Mouse (Mus musculus) heart, postnatal 0 days (tissue): Measurements from ENCODE around the gene Stard13. TPM values are rescaled to one million over a fixed set of nuclear protein-coding genes. Genes with fewer than 3 reads are reported as not detected.
A peak's percentile ranks its signal among the peaks of the same experiment; 100 is the strongest.

Experiments
- ATAC-seq: fragments of 200-750 bp; cut with Nextera tagmentation; 2 replicates; pipeline ENCODE4 v1.8.0; 2017; ENCODE audit warnings: low read depth, moderate number of reproducible peaks, moderate library complexity; ENCODE audit not compliant: insufficient read depth
- DNase-seq: peaks from one replicate; pipeline ENCODE4 v3.0.0-alpha.2; 2016; ENCODE audit warnings: low spot score
- H3K27ac ChIP-seq: fragments of 300-500 bp; sonication (generic); 2 replicates; pipeline ENCODE4 v1.5.1; 2014; ENCODE audit warnings: low read depth, mild to moderate bottlenecking
- H3K27me3 ChIP-seq: fragments of 300-500 bp; sonication (generic); 2 replicates; pipeline ENCODE4 v1.6.1; 2014; ENCODE audit warnings: low read length, mixed read lengths; ENCODE audit not compliant: control insufficient read depth, insufficient read depth
- H3K36me3 ChIP-seq: fragments of 300-500 bp; sonication (generic); replicated peaks from 2 replicates; pipeline ENCODE4 v1.6.1; 2014; ENCODE audit warnings: low read length, mixed read lengths; ENCODE audit not compliant: control insufficient read depth, insufficient read depth
- H3K4me1 ChIP-seq: fragments of 300-500 bp; sonication (generic); 2 replicates; pipeline ENCODE4 v1.6.1; 2014; ENCODE audit warnings: antibody characterized with exemption; ENCODE audit not compliant: control insufficient read depth, insufficient read depth
- H3K4me2 ChIP-seq: fragments of 300-500 bp; sonication (generic); 2 replicates; pipeline ENCODE4 v1.6.1; 2014; ENCODE audit warnings: low read depth, mild to moderate bottlenecking, low read length, moderate library complexity
- H3K4me3 ChIP-seq: fragments of 300-500 bp; sonication (generic); 2 replicates; pipeline ENCODE4 v1.5.1; 2014; ENCODE audit warnings: low read depth, low read length
- H3K9ac ChIP-seq: fragments of 300-500 bp; sonication (generic); replicated peaks from 2 replicates; pipeline ENCODE4 v1.6.1; 2014; ENCODE audit warnings: low read depth, low read length, mixed read lengths
- H3K9me3 ChIP-seq: fragments of 300-500 bp; sonication (generic); replicated peaks from 2 replicates; pipeline ENCODE4 v1.6.1; 2016; ENCODE audit warnings: low read length; ENCODE audit not compliant: control insufficient read depth
- CTCF ChIP-seq: IDR thresholded peaks from 2 replicates; pipeline ENCODE4 v1.5.1; 2016; ENCODE audit warnings: antibody characterized with exemption, control low read depth, low read depth
- EP300 ChIP-seq: IDR thresholded peaks from 2 replicates; pipeline ENCODE4 v1.6.1; 2016; ENCODE audit warnings: antibody characterized with exemption, low read depth
- WGBS: fragments of 180-500 bp; shearing (Covaris S2); extraction: QIAGEN DNeasy Blood & Tissue Kit; methylation state at CpG from one replicate; pipeline ENCODE4 v1.1.7; 2014; 5-methylcytosine and 5-hydroxymethylcytosine counted together
- polyA plus RNA-seq: library from polyadenylated mRNA; unstranded; fragments of >200 nt; fragmentation: Nextera tagmentation; extraction: Ambion mirVana; gene quantifications from 2 replicates; pipeline ENCODE4 v1.2.1, GENCODE M21; 2015
- total RNA-seq: library from RNA; depleted of rRNA; stranded (reverse); fragments of >200 nt; gene quantifications from 2 replicates; pipeline ENCODE4 v1.2.3, GENCODE M21; 2014; ENCODE audit warnings: low replicate concordance

The Stard13 gene
- total and polyA plus RNA-seq, 2 experiments from 2014 or later = 3.3 to 10.6 TPM

DNA sequence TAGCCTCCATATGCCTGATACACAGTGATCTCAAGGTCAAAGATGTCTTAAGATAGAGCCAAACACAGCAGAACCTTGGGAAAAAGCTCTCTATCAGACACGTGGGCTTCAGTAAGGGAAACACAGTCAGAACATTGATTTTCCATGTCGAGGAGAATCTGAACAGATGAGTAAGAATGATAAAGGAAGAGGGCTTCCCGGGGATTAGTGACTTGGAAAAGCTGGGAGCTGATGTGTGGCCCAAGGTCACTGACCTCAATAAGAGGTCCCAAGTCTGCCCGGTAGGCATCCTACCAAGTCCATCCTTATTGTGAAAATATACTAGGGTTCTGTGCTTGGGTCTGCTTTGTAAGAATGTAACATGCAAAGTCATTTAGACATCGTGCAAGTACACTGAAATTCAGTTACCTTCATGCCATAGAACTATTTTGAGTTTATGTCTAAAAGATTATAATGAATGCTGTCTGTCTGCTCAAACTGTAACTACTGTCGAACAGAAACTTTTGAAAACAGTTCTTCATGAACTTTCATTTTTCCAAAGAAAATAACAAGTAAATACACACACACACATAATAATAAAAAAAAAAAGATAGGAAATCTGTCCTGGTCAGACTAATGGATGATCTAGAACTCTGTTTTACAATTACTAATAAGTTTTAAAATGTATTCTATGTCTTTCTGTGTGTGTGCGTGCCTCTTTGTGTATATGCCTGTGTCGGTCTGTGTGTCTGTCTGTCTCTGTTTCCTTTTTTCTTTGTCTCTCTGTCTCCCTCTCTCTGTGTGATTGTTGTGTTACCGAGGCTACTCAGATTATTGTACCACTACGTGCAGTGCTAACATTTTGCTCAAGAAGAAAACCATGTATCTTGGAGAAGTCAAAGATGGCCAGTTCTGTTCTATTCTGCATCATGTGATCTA lies 128.3 kb downstream of the Stard13 start:
- TF ChIP-seq CTCF (no peak), EP300 (no peak)
- no peaks in the 10 kb centered on the region for H3K9me3 ChIP-seq
- no peaks in the 10 kb centered on the region for H3K36me3 ChIP-seq
- peaks cover 11% of the 10 kb centered on the region for H3K4me1 ChIP-seq
- no peak overlapping the region for H3K4me2 ChIP-seq
- no peak for ATAC-seq
- 71% methylated on average over 10 of the region's 10 CpGs for WGBS
- H3K27me3 ChIP-seq = no peaks in the 10 kb centered on the region
- DNase-seq = no peak
- no peak overlapping the region for H3K9ac ChIP-seq
- H3K4me3 ChIP-seq = no peak overlapping the region
- no peak overlapping the region for H3K27ac ChIP-seq

DNA sequence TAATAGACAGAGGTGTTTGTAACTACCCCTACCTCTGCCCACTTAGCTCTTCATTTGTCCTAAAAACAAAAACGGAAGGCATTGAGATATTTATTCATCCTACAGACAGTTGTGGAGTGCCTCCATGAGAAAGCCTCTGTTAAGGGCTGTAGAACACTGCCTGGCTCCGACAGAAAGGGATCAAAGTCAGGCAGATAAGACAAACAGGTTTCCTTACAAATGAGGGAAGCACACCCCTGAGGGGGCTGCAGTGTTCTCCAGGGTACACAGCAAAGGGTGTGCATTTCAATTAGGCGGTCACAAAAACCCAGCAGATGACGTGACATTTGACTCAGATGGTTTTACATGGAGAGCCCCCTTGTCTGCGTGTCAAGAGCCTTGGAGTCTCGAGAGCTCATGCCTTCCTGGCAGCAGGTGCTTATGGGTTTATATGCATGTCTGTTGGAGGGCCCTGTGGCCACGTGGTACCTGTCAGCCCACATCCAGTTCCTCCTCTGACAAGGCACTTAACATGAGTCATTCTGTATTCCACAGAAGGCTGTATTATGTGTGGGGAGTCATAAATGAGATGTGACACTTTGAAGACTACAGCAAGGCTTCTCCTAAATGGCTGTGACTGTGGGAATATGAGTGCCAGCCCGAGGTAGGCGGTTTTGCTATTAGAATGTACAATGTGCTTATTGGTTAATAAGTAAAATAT lies 129.1 kb downstream of the Stard13 start:
- Histone ChIP-seq H3K4me2 (no peak overlapping the region), H3K9ac (no peak overlapping the region), H3K4me1 (peaks cover 11% of the 10 kb centered on the region), H3K27me3 (no peaks in the 10 kb centered on the region), H3K36me3 (no peaks in the 10 kb centered on the region), H3K4me3 (no peak overlapping the region), H3K9me3 (no peaks in the 10 kb centered on the region), H3K27ac (no peak overlapping the region)
- DNase-seq (no peak), ATAC-seq (no peak; the same call in 1 of the 2 replicates)
- 46% methylated on average over 9 of the region's 9 CpGs for WGBS
- TF ChIP-seq CTCF (no peak), EP300 (no peak)

DNA sequence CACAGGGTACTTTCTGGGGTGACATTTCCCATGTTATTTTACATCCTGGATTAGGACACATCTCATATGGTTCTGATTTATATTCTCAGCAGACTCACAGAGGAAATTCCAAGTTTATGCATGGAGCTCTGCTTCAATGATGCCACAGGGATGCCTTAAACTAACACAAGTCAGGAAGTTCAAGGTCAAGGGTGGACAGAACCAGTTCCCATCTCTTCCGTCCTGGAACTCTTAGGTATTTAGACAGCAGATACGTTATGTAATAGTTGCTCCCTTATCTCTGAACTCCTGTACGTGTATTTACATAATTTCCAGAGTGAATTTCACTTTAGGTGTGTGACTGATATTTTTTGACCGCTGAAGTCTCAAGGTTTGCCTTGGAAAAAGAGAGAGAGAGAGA lies 130.4 kb downstream of the Stard13 start:
- Histone ChIP-seq H3K4me3 (no peak overlapping the region), H3K4me1 (peaks cover 11% of the 10 kb centered on the region), H3K27me3 (no peaks in the 10 kb centered on the region), H3K36me3 (no peaks in the 10 kb centered on the region), H3K9ac (no peak overlapping the region), H3K4me2 (no peak overlapping the region), H3K9me3 (no peaks in the 10 kb centered on the region), H3K27ac (no peak overlapping the region)
- ATAC-seq (no peak), DNase-seq (no peak)
- no peak for TF ChIP-seq EP300
- TF ChIP-seq CTCF = no peak
- WGBS = 60% methylated on average over 4 of the region's 4 CpGs

DNA sequence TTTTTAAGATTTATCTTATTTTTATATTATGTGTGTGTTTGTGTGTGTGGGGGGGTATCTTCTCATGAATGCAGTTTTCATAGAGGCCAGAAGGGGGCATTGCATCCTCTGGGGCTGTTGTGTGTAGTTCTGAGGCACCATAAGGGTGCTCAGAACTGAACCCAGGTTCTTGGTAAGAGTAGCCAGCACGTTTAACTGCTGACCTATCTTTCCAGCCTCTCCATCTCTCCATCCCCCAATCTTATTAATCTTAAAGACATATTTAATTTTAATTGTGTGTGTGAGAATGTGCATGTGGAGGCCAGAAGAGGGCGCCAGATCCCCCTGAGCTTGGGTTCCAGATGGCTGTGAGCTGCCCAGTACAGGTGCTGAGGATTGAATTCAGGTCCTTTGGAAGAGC lies 131.4 kb downstream of the Stard13 start:
- no peaks in the 10 kb centered on the region for H3K9me3 ChIP-seq
- H3K9ac ChIP-seq = no peak overlapping the region
- TF ChIP-seq EP300 (no peak), CTCF (peak; percentile 8; the same call in 1 of the 2 replicates)
- H3K4me1 ChIP-seq = peaks cover 11% of the 10 kb centered on the region
- 46% methylated on average over 2 of the region's 2 CpGs for WGBS
- H3K36me3 ChIP-seq = no peaks in the 10 kb centered on the region
- no peak overlapping the region for H3K27ac ChIP-seq
- no peak overlapping the region for H3K4me2 ChIP-seq
- H3K27me3 ChIP-seq = no peaks in the 10 kb centered on the region
- ATAC-seq (no peak), DNase-seq (no peak)
- no peak overlapping the region for H3K4me3 ChIP-seq

DNA sequence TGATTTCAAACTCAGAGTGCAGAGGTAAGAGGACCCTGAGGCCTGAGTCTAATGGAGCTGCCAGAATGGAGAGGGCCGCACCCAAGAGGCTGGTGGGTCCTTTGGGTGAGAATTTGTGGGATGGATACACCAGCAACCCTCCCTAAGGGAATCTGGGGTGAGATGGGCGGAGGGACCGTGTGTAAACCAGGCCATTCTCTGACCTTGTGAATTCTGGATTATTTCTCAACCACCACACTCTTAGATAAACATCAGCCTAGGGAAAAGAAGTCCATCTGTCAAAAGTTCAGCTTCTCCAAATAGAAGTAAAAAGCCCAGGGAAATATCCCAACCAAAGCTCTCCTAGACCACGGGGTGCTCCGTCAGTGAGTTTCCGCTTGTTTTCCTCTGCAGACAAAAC lies 137.6 kb downstream of the Stard13 start:
- no peak for ATAC-seq
- H3K27ac ChIP-seq = no peak overlapping the region
- no peaks in the 10 kb centered on the region for H3K9me3 ChIP-seq
- H3K4me3 ChIP-seq = no peak overlapping the region
- 73% methylated on average over 6 of the region's 6 CpGs for WGBS
- no peak for DNase-seq
- no peak overlapping the region for H3K9ac ChIP-seq
- H3K36me3 ChIP-seq = 0 out of 2 replicates have a peak, but pooled peaks cover 4% of the 10 kb centered on the region
- no peaks in the 10 kb centered on the region for H3K4me1 ChIP-seq
- no peaks in the 10 kb centered on the region for H3K27me3 ChIP-seq
- TF ChIP-seq EP300 (no peak), CTCF (no peak)
- no peak overlapping the region for H3K4me2 ChIP-seq
